Mouse (Mus musculus) fat pad, adult 2 months (tissue): Measurements from ENCODE around the gene Pogz.
"Not testable (repeated sequence)": the region's sequence is repeated elsewhere in the genome, so short reads cannot be mapped to it uniquely, and the experiment has no call there.

Experiments used
- DNase-seq: peaks from one replicate; pipeline ENCODE4 v3.0.0-alpha.2; 2011; ENCODE audit warnings: low read depth, low spot score; ENCODE audit errors: extremely low read depth

Gene Pogz

DNA sequence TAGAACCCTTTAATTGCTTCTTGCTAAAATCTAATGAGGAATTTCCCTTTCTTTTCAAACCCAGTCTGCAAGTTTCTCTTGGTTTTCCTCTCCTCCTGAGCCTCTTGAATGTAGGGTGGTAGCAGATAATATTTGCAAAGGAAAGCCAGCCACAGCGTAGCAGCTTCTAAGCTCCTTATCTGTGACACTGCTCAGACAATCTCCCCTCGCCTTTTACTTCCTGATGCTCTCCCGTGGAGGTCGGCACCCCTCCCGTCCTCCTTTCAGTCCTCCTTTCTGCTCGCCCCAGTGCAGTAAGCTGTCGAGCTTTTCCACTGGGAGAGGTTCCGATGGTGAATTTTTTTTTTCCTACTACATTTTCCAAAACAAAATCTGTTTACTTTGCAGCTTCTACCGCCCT is 5.3 kb upstream of the Pogz start:
- no peak for DNase-seq

- no peak for DNase-seq
These were observed 4.7 kb upstream of the Pogz start for GRCm38 (mm10) chr3:94832701-94833100.

DNA sequence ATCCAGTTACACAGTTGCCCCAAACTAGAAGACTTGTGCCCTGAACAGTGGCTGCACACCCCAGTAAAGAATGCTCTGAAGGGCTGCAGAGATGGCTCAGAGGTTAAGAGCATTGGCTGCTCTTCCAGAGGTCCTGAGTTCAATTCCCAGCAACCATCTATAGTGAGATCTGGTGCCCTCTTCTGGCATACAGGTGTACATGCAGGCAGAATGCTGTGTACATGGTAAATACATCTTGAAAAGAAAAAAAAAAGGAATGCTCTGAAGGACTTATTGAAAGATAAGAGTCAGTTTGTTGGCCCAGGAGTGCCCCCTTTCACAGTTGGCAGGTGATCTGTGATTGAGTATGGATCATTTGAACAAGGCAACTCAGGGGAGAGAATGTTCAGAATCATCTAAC is 4.0 kb upstream of the Pogz start:
- DNase-seq = no peak

DNA sequence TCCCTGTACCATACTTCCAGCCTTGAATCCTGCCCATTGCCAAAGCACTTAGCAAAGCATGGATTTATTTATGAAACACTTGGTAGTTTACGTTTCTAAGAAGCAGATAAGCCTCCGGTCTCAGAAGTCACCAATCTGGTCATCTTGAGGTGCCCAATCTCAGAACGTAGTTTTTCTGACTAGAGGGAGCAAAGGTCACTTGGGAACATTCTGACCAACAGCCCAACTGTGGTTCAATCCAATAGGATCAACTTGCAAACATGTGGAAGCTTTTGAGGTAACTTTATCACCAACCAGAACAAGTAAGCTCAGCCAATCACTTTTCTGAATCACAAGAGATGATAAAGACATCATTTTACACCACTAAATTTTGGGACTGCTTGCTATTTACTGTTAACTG is 2.0 kb upstream of the Pogz start:
- DNase-seq = no peak

DNA sequence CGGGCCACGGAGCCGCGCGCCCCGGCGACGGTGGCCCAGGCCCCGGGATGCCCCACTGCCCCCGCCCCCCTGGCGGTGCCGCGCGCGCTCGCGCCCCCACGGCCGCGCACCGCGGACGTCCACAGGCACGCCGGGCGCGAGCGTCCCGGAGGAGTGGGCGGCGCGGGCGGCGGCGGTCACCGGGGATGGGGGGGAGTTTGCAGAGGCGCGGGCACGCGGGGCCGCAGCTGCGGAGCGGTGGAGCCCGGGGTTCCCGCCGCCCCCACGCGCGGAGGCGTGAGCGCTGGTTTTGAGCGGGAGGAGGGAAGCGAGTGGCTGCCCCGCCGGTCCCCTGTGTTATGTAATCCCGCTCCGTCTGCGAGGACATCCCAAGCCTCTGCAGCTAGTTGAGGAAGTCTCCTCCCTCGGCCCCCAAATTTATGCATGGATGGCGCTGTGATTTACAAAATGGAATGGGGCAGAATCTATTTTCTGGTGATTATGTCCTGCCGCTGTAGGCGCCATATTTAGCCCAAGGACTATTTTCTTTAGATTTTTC is 661 bp downstream of the Pogz start:
- no peak for DNase-seq

DNA sequence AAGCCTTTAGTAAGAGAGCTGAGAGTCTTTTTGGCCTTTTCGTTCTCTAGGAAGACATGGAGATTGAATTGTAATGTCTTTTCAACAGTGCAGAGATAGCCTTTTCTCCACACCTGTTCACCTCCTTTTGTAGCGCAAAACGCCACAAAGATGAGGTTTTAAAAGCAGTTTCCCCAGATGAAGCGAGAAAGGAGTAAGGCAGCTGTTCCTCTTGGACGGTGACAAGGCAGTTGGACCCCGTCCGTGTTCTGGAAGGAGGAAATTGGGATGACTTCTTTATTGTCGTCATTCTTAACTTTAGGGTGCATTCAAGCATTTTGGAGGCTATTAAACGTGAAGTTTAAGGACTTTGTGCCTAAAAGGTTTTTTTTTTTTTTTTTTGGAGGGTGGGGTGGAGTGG is 1.3 kb downstream of the Pogz start:
- no peak for DNase-seq

- DNase-seq = no peak
These were observed 1.7 kb downstream of the Pogz start for GRCm38 (mm10) chr3:94839101-94839500.

DNA sequence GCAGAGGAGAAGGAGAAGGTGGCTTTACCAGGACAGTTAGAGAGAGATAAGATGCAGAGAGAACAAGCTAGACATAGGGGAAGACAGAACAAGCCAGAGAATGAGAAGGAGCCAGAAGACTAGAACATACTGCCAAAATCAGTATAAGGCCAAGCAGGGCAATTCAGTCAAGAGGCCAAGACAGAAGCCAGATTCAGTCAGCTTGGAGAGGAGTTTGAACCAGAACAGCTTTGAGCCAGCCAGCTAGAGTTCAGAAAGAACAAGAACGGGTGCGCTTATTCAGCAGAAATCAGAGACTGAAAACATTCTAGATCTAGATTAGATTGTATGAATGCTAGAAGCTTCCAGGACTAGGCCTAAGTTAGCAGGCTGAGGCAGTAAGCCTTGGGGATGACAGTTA is 10.0 kb downstream of the Pogz start:
- no peak for DNase-seq

DNA sequence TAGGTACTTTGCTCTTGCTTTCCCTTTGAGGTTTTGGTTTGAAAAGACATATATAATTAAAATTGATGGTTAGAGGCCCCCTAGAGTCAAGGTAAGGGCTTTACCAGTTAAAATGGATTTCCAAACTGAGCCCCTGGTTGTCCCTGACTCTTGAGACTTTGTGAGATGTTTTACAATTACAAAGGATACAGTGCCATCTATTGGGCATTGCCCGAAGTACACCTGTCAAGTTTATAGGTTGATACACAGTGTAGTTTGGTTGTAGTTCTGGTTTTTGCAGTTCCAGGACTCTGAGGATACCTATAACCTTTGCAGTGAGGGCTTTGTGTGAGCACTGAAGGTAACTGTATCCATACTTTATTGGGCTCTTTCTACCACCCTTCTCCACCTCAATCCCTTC is 12.0 kb downstream of the Pogz start:
- DNase-seq = no peak

DNA sequence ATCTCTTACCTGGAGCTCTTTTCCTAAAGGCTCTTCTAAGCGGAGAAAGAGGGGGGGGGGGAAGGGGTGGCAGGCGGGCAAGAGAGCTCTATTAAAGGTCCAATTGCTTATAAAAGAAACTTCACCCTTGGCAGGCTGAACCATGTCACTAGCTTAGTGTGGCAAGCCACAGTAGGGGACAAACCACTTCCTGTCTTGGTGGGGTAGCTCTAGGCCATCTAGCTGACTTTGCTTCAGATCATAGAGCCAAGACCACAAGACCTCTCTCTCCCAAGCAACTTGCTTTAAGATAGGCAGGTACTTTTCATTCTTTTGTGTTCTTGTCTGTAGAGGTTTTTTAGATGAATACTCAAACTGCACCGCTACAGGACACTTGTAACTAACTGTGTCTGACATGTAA is 14.4 kb downstream of the Pogz start:
- no peak for DNase-seq

GRCm38 (mm10) chr3:94852215-94852614 is 14.8 kb downstream of the Pogz start:
- no peak for DNase-seq

DNA sequence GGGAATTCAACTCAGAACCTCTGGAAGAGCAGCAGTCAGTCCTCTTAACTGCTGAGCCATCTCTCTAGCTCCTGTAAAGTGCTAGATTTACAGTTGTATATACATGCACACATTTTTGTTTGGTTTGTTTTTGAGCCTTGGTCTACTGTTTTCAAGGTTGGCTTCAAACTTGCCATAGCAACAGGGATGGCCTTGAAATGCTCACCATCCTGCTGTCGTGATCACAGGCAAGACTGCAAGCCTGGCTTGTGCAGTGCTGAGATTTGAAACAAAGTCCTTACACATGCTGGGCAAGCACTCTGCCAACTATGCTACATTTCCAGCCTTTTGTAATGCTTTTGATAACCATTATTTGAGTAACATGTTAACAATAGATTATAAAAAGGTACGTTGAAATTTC is 22.1 kb downstream of the Pogz start:
- no peak for DNase-seq

GRCm38 (mm10) chr3:94869011-94869410 is 31.6 kb downstream of the Pogz start:
- no peak for DNase-seq

DNA sequence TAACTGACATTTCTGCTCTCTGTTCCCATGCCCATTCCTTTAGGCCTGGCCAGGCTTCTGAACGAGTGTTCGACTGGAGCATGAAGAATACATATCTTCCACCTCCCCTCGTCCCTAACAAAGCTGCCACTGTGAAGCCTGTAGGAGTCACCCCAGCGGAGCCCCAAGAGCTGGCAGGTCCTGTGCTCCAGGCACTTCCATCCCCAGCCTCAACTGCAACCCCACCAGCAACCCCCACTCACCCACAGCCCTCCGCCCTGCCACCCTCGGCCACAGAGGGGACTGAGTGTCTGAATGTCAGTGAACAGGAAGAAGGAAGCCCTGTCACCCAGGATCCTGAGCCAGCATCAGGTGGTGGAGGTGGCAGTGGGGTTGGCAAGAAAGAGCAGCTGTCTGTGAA is 41.3 kb downstream of the Pogz start:
- DNase-seq = no peak

DNA sequence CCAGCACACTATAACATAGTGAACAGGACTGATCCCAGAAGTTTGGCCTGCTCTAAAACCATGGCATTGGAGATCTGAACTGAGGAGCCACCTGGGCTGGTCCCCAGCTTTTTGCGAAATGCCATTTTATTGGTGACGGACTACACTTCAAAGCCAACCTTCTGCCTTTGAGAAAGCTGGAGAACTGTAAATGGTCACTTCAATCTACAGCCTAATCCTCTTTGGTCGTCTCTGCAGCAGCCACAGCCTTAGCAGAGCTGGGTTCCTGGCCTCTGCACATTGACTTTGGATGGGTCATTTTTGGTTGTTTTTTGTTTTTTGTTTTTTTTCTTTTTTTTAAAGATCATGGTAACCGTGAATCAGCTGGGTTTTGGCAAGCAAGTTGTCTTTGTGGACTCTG is 44.5 kb downstream of the Pogz start:
- DNase-seq = no peak

DNA sequence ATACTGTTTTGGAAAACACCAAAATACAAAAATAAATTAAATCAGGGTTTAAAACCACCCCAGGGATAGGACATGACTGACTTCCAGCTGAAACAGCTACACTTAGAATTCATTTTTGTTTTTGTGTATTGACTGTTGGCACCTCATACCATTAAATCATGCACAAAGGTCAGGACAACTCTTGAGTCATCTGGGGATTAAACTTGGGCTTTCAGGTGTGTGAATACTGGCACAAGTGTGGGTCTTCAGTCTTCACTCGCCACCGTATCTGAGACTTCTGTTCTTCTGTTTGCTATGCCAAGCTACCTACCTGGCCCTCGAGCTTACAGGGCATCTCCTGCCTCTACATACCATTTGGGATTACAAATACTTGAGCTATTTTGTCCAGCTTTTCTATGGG is 45.2 kb downstream of the Pogz start:
- no peak for DNase-seq

- DNase-seq = no peak
These were observed 49.2 kb downstream of the Pogz start, which contains the start of gene Psmb4 for GRCm38 (mm10) chr3:94886316-94887224. Gene Psmb4, minus strand, starts transcription at chr3:94886961.

GRCm38 (mm10) chr3:94888595-94888994 is 51.2 kb downstream of the Pogz start:
- DNase-seq = no peak

- no peak for DNase-seq
These were observed 56.7 kb downstream of the Pogz start for GRCm38 (mm10) chr3:94894076-94894475.

GRCm38 (mm10) chr3:94902747-94903146 is 65.4 kb downstream of the Pogz start:
- no peak for DNase-seq

GRCm38 (mm10) chr3:94904759-94905158 is 67.4 kb downstream of the Pogz start:
- not testable (repeated sequence) for DNase-seq

DNA sequence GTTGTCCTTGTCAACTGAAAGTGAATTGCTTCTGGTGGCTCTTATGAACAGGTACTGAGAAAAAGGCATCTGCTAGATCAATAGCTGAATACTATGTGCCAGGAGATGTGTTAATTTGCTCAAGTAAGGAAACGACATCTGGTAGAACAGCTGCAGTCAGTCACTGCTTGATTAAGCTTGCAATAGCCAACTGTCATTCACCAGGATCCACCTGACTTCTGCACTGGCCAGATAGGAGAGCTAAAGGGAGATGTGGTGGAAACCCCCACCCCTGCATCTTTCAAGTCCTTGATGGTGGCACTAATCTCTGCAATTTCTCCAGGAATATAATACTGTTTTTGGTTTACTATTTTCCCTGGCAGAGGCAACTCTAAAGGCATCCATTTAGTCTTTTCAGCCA is 69.1 kb downstream of the Pogz start:
- no peak for DNase-seq
